Mouse (Mus musculus): ENCODE measurements at regions not wholly inside any gene's neighbourhood (a gene's known extent, or its start where the extent isn't known, plus 50 kb on each side); places are given as distances from the start of the nearest gene placed in this dataset.
A peak's percentile ranks its signal among the peaks of the same experiment; 100 is the strongest.
"Not testable (repeated sequence)": the region's sequence is repeated elsewhere in the genome, so short reads cannot be mapped to it uniquely, and the experiment has no call there.

DNA sequence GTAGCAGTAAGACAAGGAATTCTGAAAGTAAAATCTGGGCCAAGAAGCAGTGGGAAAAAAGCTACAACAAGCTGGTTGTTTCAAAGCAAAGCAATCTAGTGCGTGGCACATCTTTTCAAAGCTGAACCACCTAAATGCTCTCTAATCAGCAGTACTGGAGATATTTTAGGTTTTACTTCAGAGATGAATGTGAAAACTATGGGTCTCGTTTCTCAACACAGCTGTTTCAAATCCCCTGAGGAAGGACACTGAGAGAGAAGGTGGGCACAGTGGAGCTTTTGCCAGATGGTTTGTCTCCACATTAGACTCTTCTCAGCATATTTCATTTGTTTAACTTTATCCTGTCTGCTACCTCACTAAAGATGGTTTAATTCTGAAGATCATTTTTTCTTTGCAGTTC is 183.8 kb upstream of the Gria3 start:
- DNase-seq (ENCODE audit: low spot score), result peak; percentile 1

DNA sequence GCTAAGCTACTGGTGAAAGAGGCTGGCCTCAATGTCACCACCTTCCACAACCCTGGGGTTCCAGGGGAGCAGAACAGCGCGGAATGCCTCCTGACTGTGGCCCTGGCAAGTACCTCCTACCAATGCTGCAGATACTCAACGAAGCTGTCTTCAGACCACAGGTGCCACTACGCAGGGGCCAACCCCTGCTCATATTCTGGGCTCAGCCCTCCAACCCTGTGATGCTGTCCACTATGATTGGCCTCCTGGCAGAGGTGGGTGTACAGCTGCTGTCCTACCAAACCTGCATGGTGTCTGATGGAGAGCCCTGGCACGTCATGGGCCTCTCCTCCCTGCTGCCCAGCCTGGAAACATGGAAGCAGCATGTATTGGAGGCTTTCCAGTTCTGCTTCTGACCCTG is 150.9 kb upstream of the Gria3 start:
- DNase-seq (ENCODE audit: low spot score), result not testable (repeated sequence)

DNA sequence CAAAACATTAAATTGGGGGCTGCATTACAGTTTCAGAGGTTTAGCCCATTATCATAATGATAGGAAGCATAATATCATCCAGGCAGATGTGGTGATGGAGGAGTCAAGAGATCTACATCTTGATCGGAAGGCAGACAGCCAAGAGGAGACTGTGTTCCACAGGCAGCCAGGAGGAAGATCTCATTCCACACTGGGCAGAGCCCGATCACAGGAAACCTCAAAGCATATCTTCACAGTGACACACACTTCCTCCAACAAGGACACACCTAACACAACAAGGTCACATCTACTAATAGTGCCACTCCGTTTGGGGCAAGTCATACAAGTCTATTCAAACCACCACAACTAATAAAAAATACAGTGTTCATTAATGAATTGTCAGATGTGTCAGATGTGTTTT is 147.7 kb upstream of the Gria3 start:
- DNase-seq (ENCODE audit: low spot score), result no peak

DNA sequence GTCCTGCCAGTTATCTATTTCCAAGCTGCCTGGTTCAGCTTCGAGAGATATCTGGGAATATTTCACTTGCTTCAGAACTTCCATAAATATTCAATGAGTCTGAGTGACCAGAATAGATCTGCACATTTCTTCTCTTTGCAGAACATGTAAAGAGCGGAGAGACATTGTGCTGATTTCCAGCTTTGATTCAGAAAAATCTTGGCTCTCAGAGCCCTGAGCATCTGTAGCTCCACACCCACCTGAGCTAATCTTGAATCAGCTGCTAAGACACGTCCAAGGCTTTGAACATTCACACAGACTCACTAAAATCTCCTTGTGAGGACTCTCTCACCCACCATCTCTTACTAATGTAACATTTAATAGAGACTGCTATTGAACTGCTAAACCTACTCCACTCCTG is 146.0 kb upstream of the Gria3 start:
- peak; percentile 11 for DNase-seq (ENCODE audit: low spot score)

DNA sequence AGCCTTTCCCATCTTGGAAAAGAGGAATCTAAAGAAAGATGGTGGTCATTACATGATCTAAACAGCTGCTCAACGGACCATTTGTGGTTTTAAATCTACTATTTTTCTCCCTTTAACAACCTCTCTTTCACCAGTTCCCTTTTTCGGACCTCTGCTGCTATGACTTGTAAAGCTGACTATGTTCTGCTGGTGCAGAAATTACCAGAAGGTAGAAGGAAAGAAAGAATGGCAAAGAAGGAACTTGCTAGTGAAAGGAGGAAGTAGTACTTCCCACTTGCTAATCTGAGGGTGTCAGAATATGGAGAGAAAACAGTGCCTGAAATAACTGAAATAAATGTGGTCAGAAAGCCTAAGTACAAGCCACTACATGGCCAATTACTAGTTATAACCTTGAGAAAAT is 109.6 kb upstream of the Gria3 start:
- no peak for DNase-seq (ENCODE audit: low spot score)

DNA sequence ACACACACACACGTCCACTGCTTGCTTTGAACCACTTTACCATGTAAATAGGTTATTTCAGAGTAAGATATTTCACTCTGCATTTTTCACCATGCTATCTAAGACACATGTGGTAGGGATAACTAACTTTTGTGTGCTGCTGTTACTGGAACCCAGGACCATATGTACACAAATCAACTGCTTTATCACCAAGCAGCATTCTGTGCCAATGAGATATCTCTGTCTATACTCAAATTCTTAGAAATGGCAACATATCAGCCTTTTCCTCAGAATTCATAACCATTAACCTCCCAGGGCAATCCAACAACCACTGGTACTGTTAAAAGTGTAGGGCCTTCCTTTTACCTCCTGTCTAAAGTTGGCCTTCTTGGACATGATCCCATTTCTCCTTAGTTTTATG is 84.2 kb upstream of the Gria3 start:
- DNase-seq (ENCODE audit: low spot score), result no peak

DNA sequence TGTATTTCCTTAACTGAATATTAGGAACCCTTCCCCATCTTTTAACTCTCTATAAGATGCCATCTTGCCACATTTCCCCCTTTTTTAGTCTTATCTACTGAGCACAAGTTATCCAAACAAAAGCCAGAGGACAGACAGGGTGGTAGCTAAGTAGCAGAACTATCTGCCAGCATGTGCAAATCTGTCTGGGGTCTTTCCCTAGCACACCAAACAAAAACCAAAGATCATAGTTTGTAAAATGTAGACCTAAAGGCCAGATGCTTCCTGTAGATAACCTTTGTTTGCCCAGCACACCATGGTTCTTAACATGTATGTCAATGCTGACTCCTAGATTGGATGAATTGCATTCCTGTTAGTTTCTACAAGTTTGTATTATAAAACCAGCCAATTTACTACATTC is 82.9 kb upstream of the Gria3 start:
- no peak for DNase-seq (ENCODE audit: low spot score)

DNA sequence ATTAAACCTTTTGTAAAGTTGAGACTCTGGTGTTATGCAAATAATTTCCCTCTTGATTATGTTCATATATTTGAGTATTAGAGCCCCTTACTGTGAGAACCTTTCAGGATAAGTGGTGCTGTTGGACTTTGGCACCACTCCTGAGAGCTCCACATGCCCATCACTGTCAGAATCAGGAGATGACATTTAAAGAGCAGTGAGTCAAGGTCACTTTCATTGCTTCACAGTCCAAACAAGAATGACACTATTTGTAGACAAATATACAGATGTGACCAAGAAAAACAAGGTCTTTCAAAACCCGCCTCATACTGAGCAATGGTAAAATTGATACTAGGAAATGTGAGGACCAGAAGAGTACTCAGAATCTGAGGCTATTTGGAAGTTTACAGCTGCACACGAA is 80.8 kb upstream of the Gria3 start:
- no peak for DNase-seq (ENCODE audit: low spot score)

Data from layer of hippocampus, adult 11-12 months (tissue).